Mouse (Mus musculus) bone marrow, adult 2 months (tissue): ENCODE data around the gene Gamt. TPM values are rescaled to one million over a fixed set of nuclear protein-coding genes. Genes with fewer than 3 reads are reported as not detected.

Source experiments
- H3K27ac ChIP-seq: fragments of 200-500 bp; 2 replicates; pipeline ENCODE4 v1.5.1; 2012; ENCODE audit warnings: low read depth, mild to moderate bottlenecking, control low read depth, inconsistent platforms, low read length; ENCODE audit not compliant: control insufficient read depth, poor library complexity, insufficient read depth
- H3K4me1 ChIP-seq: fragments of 200-500 bp; 2 replicates; pipeline ENCODE4 v1.6.1; 2011; ENCODE audit warnings: low read length; ENCODE audit not compliant: control insufficient read depth, insufficient read depth
- H3K4me3 ChIP-seq: fragments of 200-500 bp; replicated peaks from 2 replicates; pipeline ENCODE3; 2011; ENCODE audit warnings: mild to moderate bottlenecking, low read depth, low read length, control low read depth; ENCODE audit not compliant: control insufficient read depth
- CTCF ChIP-seq: fragments of 200-500 bp; IDR thresholded peaks from 2 replicates; pipeline ENCODE4 v1.5.1; 2011; ENCODE audit warnings: low read length, control low read depth; ENCODE audit not compliant: control insufficient read depth, insufficient read depth
- POLR2A ChIP-seq: fragments of 200-500 bp; IDR thresholded peaks from 2 replicates; pipeline ENCODE4 v1.6.1; 2011; ENCODE audit warnings: low read depth, mild to moderate bottlenecking, control low read depth, low read length, borderline replicate concordance; ENCODE audit not compliant: control insufficient read depth
- WGBS: fragments of 180-500 bp; shearing (Covaris S2); methylation state at CpG from one replicate; pipeline ENCODE4 v1.1.7; 2018; 5-methylcytosine and 5-hydroxymethylcytosine counted together
- polyA plus RNA-seq: library from polyadenylated mRNA; stranded (reverse); fragments of >200 nt; gene quantifications from 2 replicates; pipeline ENCODE4 v1.2.4, GENCODE M21; 2011; ENCODE audit warnings: low replicate concordance; ENCODE audit not compliant: missing spikeins, insufficient read depth, insufficient read length

The Gamt gene
- polyA plus RNA-seq, 1 experiment, result 5.8 TPM

GRCm38 (mm10) chr10:80292251-80293146, 31.7 kb upstream of the Gamt start, which contains the start of gene Rps15:
Gene Rps15, plus strand, starts transcription at chr10:80292453.
- peak within 1 kb of the TSS; percentile 83 for H3K4me3 ChIP-seq
- TF ChIP-seq POLR2A, result peak; percentile 96
- TF ChIP-seq CTCF, result peak; percentile 48; the same call in 1 of the 2 replicates
- WGBS, result under 1% methylated on average over 72 of the region's 72 CpGs
- H3K27ac ChIP-seq, result peak within 1 kb of the TSS; percentile 81
- peaks cover 3% of the 10 kb centered on the region; the same call in 1 of the 2 replicates for H3K4me1 ChIP-seq

DNA sequence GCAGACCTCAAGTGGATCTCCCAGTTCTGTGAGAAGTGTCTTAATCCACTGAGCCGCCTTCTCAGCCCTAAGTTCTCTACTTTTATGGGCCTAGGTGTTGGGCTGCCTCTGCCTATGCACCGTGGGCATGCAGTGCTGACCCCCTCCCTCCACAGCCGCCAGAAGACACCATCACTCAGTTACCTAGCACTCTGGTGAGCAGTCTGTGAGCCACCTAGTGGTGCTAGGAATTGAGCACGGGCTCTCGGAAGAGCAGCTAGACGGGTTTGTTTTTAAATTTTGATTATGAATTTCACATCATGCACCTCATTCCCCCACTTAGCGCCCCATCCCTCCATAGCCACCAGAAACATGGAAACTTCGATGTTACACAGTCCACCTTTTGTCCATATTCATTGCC, 27.8 kb upstream of the Gamt start:
- TF ChIP-seq POLR2A (no peak), CTCF (no peak)
- H3K4me1 ChIP-seq, result peaks cover 2% of the 10 kb centered on the region; the same call in 1 of the 2 replicates
- WGBS, result 69% methylated on average over 8 of the region's 8 CpGs
- no peak overlapping the region for H3K4me3 ChIP-seq
- H3K27ac ChIP-seq, result no peak overlapping the region

DNA sequence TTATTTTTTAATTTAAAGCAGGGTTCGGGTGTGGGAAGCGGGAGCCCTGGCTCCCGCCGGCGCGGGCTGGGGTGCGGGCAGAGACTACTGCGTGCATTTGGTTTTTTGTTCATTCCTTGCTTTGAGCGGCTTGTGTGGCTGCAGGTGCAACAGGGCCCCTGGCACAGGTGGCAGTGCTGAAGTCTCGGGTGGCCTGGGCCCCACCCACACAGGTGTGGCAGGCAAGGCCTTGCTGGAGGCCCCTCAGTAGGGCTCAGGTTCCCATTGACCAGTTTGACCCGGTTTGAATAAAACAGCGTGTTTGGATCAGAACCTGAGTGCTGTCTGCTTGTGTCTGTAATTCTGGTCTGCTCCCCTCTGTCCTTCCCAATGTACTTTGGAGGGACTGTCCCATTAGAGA, 27.3 kb upstream of the Gamt start:
- WGBS, result 92% methylated on average over 12 of the region's 12 CpGs

GRCm38 (mm10) chr10:80285222-80286070, 24.6 kb upstream of the Gamt start:
- WGBS, result 82% methylated on average over 15 of the region's 15 CpGs
- Histone ChIP-seq H3K4me3 (no peak overlapping the region), H3K4me1 (no peaks in the 10 kb centered on the region; the same call in 1 of the 2 replicates), H3K27ac (no peak overlapping the region)
- no peak for TF ChIP-seq CTCF
- TF ChIP-seq POLR2A, result no peak

More for the DNA sequence above, 27.3 kb upstream of the Gamt start:
- no peaks in the 10 kb centered on the region for H3K4me1 ChIP-seq
- TF ChIP-seq CTCF (no peak), POLR2A (no peak)
- no peak overlapping the region for H3K27ac ChIP-seq
- no peak overlapping the region for H3K4me3 ChIP-seq

- WGBS, result 86% methylated on average over 20 of the region's 20 CpGs
- TF ChIP-seq CTCF (no peak), POLR2A (no peak)
- H3K4me1 ChIP-seq, result no peaks in the 10 kb centered on the region; the same call in 1 of the 2 replicates
These were observed 21.9 kb upstream of the Gamt start for GRCm38 (mm10) chr10:80282481-80283441.

GRCm38 (mm10) chr10:80281921-80282371, 21.1 kb upstream of the Gamt start:
- WGBS, result 45% methylated on average over 8 of the region's 8 CpGs
- peak overlapping the region; percentile 31 for H3K27ac ChIP-seq
- TF ChIP-seq POLR2A (no peak), CTCF (no peak)
- no peak overlapping the region for H3K4me3 ChIP-seq
- H3K4me1 ChIP-seq, result no peaks in the 10 kb centered on the region; the same call in 1 of the 2 replicates

More at GRCm38 (mm10) chr10:80282481-80283441, 21.9 kb upstream of the Gamt start:
- Histone ChIP-seq H3K4me3 (no peak overlapping the region), H3K27ac (peak overlapping the region; percentile 1; the same call in 1 of the 2 replicates)

GRCm38 (mm10) chr10:80281304-80281703, 20.5 kb upstream of the Gamt start:
- 88% methylated on average over 7 of the region's 7 CpGs for WGBS
- no peak overlapping the region for H3K4me3 ChIP-seq
- TF ChIP-seq POLR2A (no peak), CTCF (no peak)
- H3K27ac ChIP-seq, result peak overlapping the region; percentile 31; the same call in 1 of the 2 replicates
- no peaks in the 10 kb centered on the region; the same call in 1 of the 2 replicates for H3K4me1 ChIP-seq
